Mouse (Mus musculus) embryonic facial prominence, embryonic 15.5 days (tissue): ENCODE measurements around the gene Naga. TPM values are rescaled to one million over a fixed set of nuclear protein-coding genes. Genes with fewer than 3 reads are reported as not detected.
"Not testable (repeated sequence)": the region's sequence is repeated elsewhere in the genome, so short reads cannot be mapped to it uniquely, and the experiment has no call there.

ENCODE experiments used
- ATAC-seq: fragments of 200-750 bp; cut with Nextera tagmentation; 2 replicates; pipeline ENCODE4 v1.8.0; 2017; ENCODE audit warnings: low read depth, moderate TSS enrichment; ENCODE audit not compliant: insufficient number of reproducible peaks, low FRiP score, low TSS enrichment
- H3K27ac ChIP-seq: fragments of 300-500 bp; sonication (generic); replicated peaks from 2 replicates; pipeline ENCODE4 v1.5.1; 2015; ENCODE audit warnings: mild to moderate bottlenecking, inconsistent platforms
- H3K27me3 ChIP-seq: fragments of 300-500 bp; sonication (generic); 2 replicates; pipeline ENCODE4 v1.6.1; 2015; ENCODE audit warnings: inconsistent platforms
- H3K36me3 ChIP-seq: fragments of 300-500 bp; sonication (generic); 2 replicates; pipeline ENCODE4 v1.6.1; 2015; ENCODE audit warnings: mild to moderate bottlenecking, inconsistent platforms
- H3K4me1 ChIP-seq: fragments of 300-500 bp; sonication (generic); 2 replicates; pipeline ENCODE4 v1.6.1; 2015; ENCODE audit warnings: inconsistent platforms
- H3K4me2 ChIP-seq: fragments of 300-500 bp; sonication (generic); replicated peaks from 2 replicates; pipeline ENCODE4 v1.6.1; 2015; ENCODE audit warnings: mild to moderate bottlenecking, inconsistent platforms
- H3K4me3 ChIP-seq: fragments of 300-500 bp; sonication (generic); replicated peaks from 2 replicates; pipeline ENCODE4 v1.5.1; 2015; ENCODE audit warnings: mild to moderate bottlenecking, inconsistent platforms
- H3K9ac ChIP-seq: fragments of 300-500 bp; sonication (generic); 2 replicates; pipeline ENCODE4 v1.6.1; 2015; ENCODE audit warnings: inconsistent platforms
- H3K9me3 ChIP-seq: fragments of 300-500 bp; sonication (generic); replicated peaks from 2 replicates; pipeline ENCODE4 v1.6.1; 2016; ENCODE audit warnings: inconsistent platforms
- WGBS: fragments of 180-500 bp; shearing (Covaris S2); methylation state at CpG from one replicate; pipeline ENCODE4 v1.1.7; 2015; 5-methylcytosine and 5-hydroxymethylcytosine counted together
- polyA plus RNA-seq: library from polyadenylated mRNA; unstranded; fragments of >200 nt; fragmentation: Nextera tagmentation; extraction: Ambion mirVana; gene quantifications from 2 replicates; pipeline ENCODE4 v1.2.1, GENCODE M21; 2015

Naga gene
- polyA plus RNA-seq, 1 experiment from 2014 or later = 64.8 TPM

DNA sequence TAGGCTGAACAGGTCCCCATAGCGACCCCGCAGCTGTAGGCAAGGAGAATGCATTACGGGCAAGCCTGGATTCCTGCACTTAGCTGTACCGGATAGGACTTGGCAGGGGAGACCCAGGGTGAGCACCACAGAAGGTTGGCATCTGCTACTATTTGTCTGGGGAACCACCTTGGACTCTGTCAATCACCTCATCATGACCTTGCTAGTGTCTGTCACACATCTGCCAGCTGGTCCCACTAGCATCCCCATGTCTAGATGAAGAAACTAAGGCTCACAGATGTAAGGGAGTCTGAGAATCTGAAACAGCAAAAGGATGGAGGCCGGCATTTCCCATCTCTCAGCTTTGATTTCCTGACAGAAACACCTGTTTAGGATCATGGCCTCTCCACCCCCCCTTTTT is 35.7 kb upstream of the Naga start:
- Histone ChIP-seq H3K9ac (no peak overlapping the region), H3K36me3 (no peaks in the 10 kb centered on the region), H3K4me3 (no peak overlapping the region), H3K4me2 (no peak overlapping the region), H3K27me3 (no peaks in the 10 kb centered on the region), H3K27ac (no peak overlapping the region), H3K9me3 (no peaks in the 10 kb centered on the region), H3K4me1 (peaks cover 18% of the 10 kb centered on the region)
- ATAC-seq = no peak
- 74% methylated on average over 5 of the region's 5 CpGs for WGBS

DNA sequence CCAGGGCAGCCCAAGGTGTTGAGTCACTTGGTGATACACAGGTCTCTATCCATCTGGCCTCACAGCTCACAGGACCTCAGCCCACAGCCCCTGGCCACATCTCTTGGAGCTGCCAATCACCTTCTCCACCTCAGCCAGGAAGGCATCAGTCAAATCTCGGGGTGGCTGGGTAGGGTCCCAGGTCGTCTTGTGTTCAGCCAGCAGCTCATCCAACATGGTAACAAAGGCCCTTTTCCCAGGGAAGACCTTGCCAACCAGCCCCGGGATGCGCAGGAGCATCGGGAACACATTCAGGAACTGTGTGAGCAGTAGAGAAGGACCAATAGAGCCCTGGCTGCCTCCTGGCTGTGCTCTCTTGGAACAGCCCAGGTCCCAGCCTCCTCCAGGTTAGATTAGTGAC is 34.3 kb upstream of the Naga start:
- Histone ChIP-seq H3K36me3 (no peaks in the 10 kb centered on the region), H3K4me3 (no peak overlapping the region), H3K27me3 (no peaks in the 10 kb centered on the region), H3K4me1 (peaks cover 10% of the 10 kb centered on the region), H3K4me2 (no peak overlapping the region), H3K9me3 (no peaks in the 10 kb centered on the region), H3K9ac (no peak overlapping the region), H3K27ac (no peak overlapping the region)
- 90% methylated on average over 5 of the region's 5 CpGs for WGBS
- ATAC-seq = no peak

DNA sequence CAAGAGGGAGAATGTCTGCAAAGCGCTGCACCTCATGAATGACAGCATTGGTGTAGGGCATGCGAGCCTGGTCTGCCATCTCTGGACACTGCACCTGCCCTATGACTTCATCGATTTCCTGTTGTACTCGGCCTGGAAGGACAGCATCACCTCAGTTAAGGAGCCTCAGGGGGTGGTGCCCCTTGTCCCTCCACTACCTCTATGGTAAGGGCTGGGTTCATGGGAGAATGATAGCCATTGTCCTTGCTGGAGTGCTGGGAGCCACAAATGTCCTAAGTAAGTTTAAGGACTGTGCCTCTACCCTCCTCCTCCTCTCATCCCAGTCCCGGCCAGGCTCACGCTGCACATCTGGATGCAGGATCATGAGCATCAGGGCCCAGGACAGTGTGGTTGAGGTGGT is 33.7 kb upstream of the Naga start:
- no peak overlapping the region for H3K27ac ChIP-seq
- H3K9me3 ChIP-seq = no peaks in the 10 kb centered on the region
- H3K4me3 ChIP-seq = no peak overlapping the region
- 86% methylated on average over 6 of the region's 6 CpGs for WGBS
- ATAC-seq = no peak
- H3K27me3 ChIP-seq = no peaks in the 10 kb centered on the region
- H3K36me3 ChIP-seq = no peaks in the 10 kb centered on the region
- no peak overlapping the region for H3K4me2 ChIP-seq
- H3K4me1 ChIP-seq = peaks cover 10% of the 10 kb centered on the region
- H3K9ac ChIP-seq = no peak overlapping the region

DNA sequence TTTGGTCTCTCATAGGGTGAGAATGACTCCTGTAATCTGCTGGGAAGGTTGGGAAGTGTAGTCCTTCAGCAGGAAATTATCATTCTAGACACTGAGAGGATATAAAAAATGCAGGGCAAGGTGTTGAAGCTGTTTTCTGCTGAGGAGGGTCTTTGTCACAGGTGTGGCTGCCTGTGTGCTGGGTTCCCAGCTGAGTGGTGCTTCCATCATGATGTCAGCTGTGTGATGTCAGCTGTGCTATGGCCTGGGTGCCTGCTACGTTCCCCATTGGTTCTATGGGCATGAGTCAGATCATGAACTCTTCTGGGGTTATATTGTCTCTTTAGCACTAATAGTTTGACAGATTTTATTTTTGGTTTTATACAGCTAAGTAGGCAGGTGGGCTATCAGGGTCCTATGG is 30.1 kb upstream of the Naga start:
- Histone ChIP-seq H3K27ac (no peak overlapping the region), H3K9ac (no peak overlapping the region), H3K4me1 (no peaks in the 10 kb centered on the region), H3K36me3 (no peaks in the 10 kb centered on the region), H3K4me3 (no peak overlapping the region), H3K27me3 (no peaks in the 10 kb centered on the region), H3K4me2 (no peak overlapping the region), H3K9me3 (no peaks in the 10 kb centered on the region)
- ATAC-seq = no peak
- WGBS = 77% methylated on average over 1 of the region's 1 CpGs

DNA sequence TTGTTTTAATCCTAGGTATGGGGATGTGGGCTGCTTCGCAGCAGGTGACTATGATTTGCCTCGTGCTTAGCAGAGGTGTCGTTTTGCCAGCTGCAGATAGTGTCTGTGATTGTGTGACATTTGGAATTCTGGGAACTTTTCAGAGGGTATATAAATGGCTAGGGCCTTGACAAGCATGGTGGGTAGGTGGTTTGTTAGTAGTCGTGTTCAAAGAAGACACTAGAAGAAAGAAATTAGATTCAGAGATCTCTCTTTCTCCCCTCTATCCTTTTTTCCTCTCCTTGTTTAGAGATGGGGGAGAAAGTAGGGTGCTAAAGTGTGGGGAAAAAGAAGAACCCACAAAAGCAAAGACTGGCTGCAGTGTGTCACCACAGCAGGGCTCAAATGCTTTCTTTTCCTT is 29.4 kb upstream of the Naga start:
- Histone ChIP-seq H3K9ac (no peak overlapping the region), H3K27me3 (no peaks in the 10 kb centered on the region), H3K4me1 (no peaks in the 10 kb centered on the region), H3K4me3 (no peak overlapping the region), H3K27ac (no peak overlapping the region), H3K4me2 (no peak overlapping the region), H3K36me3 (no peaks in the 10 kb centered on the region), H3K9me3 (no peaks in the 10 kb centered on the region)
- ATAC-seq = no peak
- 86% methylated on average over 4 of the region's 4 CpGs for WGBS

DNA sequence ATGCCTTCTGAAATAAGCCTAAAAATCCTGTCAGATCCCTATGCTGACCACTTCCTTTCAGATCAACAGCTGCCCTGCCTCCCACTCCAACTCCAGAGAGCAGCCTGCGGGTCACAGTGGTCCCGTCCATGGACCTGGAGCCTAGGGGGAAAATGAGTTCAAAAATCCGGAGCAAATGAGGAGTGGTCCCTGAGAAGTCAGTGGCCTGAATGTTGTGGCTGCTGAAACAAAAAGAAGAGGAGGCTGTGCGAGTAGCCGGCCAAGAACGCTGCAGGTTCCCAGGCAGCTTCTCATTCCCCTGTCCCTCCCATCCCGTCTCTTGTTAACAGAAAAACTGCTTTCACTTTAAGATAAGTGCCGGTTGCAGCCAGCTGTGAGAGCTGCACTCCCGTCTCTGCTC is 25.8 kb upstream of the Naga start:
- ATAC-seq, H3K9ac ChIP-seq, H3K9me3 ChIP-seq, H3K27me3 ChIP-seq, H3K4me2 ChIP-seq, H3K27ac ChIP-seq, H3K4me3 ChIP-seq, H3K36me3 ChIP-seq, H3K4me1 ChIP-seq: not testable (repeated sequence)
- WGBS = 19% methylated on average over 6 of the region's 9 CpGs

DNA sequence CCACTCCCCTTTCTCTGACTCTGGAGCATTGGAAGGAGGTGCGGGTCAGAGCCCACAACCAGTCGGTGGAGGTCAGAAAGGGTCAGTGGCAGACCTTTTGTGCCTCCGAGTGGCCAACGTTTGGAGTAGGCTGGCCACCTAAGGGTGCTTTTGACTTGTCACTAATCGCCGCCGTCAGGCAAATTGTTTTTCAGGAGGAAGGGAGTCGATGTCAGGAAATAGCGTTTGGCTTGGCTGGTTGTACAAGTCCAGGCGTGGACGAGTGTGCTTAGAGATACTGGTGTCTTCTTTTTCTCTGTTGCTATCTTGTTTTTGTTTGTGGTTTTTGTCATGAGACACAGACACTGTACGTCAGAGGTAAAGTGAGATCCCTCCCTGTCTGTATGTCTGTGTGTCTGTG is 25.1 kb upstream of the Naga start:
- not testable (repeated sequence) for H3K9me3 ChIP-seq, H3K9ac ChIP-seq

DNA sequence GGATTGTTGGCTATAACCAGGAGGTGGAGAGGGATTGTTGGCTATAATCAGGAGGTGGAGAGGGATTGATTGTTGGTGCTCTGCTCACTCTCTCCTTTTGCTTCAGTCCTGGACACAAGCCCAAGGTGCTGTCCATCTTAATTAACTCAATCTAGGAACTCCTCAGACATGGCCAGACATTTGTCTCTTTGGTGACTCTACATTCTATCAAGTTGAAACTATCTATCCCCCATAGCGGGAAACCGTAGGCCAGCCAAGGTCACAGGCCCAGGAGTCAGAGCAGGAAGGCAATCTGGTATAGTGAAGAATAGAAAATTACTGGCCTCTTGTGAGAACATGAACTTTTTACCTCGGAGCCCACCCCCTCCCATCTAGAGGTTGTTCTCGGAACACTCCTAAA is 23.5 kb upstream of the Naga start:
- H3K4me3 ChIP-seq = no peak overlapping the region
- no peak overlapping the region for H3K4me2 ChIP-seq
- H3K27ac ChIP-seq = no peak overlapping the region
- H3K36me3 ChIP-seq = no peaks in the 10 kb centered on the region
- no peak overlapping the region for H3K9ac ChIP-seq
- WGBS = 86% methylated on average over 4 of the region's 4 CpGs
- H3K9me3 ChIP-seq = no peaks in the 10 kb centered on the region
- peaks cover 8% of the 10 kb centered on the region; the same call in 1 of the 2 replicates for H3K4me1 ChIP-seq
- H3K27me3 ChIP-seq = no peaks in the 10 kb centered on the region
- ATAC-seq = no peak

More for the DNA sequence above, 25.1 kb upstream of the Naga start:
- not testable (repeated sequence) for H3K4me3 ChIP-seq, H3K27me3 ChIP-seq, ATAC-seq, H3K27ac ChIP-seq, H3K4me2 ChIP-seq, H3K4me1 ChIP-seq, H3K36me3 ChIP-seq
- WGBS = 63% methylated on average over 9 of the region's 12 CpGs

DNA sequence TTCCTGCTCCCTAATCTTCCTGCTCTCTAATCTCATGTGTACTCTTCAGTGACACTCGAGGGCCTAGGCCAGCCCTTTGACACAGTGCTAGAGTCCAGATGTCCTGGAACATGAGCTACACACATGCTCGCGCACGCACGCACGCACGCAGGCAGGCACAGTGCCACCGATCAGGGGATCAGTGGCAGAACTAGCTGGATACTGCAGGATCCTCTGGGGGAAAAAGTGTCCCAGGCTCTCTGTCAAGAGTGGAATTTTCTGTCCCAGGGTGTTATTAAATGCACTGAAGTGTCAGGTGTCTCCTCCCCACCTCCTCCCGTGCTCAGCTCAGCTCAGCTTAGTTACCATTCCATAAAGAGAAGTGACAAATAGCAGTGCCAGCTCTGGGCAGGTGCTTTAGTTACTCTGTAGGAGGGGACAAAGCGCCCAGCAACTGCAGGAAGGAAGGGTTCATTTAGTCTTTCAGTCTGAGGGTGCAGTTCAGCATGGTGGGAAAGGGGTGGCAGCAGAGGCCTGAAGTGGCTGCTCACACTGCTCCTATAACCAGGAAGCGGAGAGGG is 22.8 kb upstream of the Naga start:
- peak; percentile 63; the same call in 1 of the 2 replicates for ATAC-seq
- Histone ChIP-seq H3K36me3 (no peaks in the 10 kb centered on the region), H3K9ac (no peak overlapping the region), H3K27ac (no peak overlapping the region), H3K4me3 (no peak overlapping the region), H3K27me3 (no peaks in the 10 kb centered on the region), H3K9me3 (no peaks in the 10 kb centered on the region), H3K4me1 (peaks cover 8% of the 10 kb centered on the region; the same call in 1 of the 2 replicates), H3K4me2 (no peak overlapping the region)
- 66% methylated on average over 11 of the region's 11 CpGs for WGBS

DNA sequence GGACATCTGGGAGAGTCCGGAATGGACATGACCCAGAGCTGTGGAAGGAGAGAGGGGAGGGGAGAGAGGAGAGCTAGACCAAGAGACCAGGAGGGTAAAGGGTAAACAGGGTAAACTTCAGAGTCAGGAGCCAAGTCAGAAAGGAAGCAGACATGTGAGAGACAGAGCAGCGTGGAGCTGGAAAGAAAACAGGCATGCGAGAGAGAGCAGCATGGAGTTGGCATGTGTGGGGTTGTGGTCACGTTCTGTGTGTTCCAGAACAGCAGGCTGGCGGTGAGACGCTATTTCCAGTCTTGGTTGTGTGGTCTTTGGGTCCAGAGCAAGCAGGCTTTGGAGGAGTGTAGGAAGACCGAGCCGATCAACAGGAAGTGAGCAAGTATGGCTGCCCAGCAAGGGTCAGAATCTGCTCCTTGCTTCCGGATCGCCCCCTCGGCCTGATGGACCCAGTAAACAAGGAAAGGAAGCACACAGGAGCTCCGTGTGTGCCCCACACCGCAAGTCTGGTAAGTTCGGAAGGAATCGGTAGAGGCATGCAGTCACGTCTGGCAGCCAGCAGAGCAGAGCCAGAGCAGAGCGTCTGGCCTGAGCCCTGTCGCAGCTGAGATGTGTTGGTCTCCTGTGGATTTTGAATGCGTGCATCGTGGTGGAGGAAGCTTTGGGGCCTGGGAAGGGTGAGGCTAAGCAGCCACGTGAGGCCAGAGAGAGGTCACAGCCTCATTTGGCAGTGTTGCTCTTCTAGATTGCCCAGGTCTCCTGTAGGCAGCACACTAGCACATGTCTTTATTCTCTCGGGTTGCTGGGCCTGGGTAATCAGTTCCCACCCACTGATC is 19.9 kb upstream of the Naga start:
- Histone ChIP-seq H3K9ac (no peak overlapping the region), H3K4me3 (no peak overlapping the region), H3K4me1 (peaks cover 12% of the 10 kb centered on the region; the same call in 1 of the 2 replicates), H3K4me2 (no peak overlapping the region), H3K36me3 (no peaks in the 10 kb centered on the region), H3K9me3 (no peaks in the 10 kb centered on the region), H3K27ac (peak overlapping the region; percentile 58), H3K27me3 (no peaks in the 10 kb centered on the region)
- no peak for ATAC-seq
- WGBS = 51% methylated on average over 22 of the region's 22 CpGs

DNA sequence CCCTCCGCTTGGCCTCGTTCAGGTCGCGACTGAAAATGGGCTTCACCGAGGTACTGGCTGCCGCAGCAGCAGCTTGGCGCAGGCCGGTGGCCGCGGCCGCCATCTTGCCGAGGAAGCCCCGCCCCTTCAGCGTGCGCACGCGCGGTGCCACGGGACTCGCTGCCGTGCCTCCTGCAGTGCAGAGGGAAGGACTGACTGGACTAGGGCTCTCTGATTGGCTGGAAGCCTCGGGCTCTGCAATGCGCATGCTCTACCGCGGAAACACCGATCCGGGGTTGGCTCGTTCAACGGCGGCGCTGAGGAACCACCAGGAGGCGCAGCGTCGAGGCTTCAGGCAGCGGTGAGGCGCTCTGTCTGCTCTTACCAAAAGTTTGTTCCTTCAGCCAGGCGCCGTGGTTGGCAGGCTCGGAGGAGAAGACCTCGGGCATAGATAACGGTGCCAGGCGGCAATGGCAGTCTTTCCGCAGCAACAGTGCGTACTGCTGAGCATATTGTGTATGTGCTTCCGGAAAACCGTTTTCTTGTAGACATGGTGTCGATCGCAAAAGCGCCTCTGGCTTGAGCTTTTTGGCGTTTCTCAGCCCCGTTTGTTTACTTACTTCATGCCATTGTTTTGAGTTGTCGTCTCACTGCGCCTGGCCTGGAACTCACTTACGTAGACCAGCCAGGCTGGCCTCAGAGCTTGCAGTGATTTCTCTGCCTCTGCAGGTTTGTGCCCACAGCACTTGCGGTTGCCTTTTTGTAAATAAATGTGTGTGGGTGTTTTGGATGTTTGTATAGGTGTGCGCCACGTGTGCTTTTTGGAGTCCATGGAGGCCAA is 15.6 kb upstream of the Naga start, which contains the start of gene Ndufa6:
Gene Ndufa6 (minus strand): TSS at position 197 of the 820 bp plus-strand sequence.
- peak within 1 kb of the TSS; percentile 82 for H3K9ac ChIP-seq
- ATAC-seq = peak; percentile 99
- H3K4me3 ChIP-seq = peak within 1 kb of the TSS; percentile 74

More for the DNA sequence above, 15.6 kb upstream of the Naga start, which contains the start of gene Ndufa6:
- Histone ChIP-seq H3K9me3 (no peaks in the 10 kb centered on the region), H3K27ac (peak within 1 kb of the TSS; percentile 95), H3K27me3 (no peaks in the 10 kb centered on the region), H3K36me3 (peaks cover 18% of the 10 kb centered on the region), H3K4me1 (peaks cover 31% of the 10 kb centered on the region), H3K4me2 (peak within 1 kb of the TSS; percentile 86)
- 1% methylated on average over 57 of the region's 57 CpGs for WGBS
